Mouse (Mus musculus) kidney, embryonic 16.5 days (tissue): Measurements from ENCODE around the gene Fzr1. TPM values are rescaled to one million over a fixed set of nuclear protein-coding genes. Genes with fewer than 3 reads are reported as not detected.
A peak's percentile ranks its signal among the peaks of the same experiment; 100 is the strongest.

Source experiments
- ATAC-seq: fragments of 200-750 bp; cut with Nextera tagmentation; 2 replicates; pipeline ENCODE4 v1.8.0; 2017; ENCODE audit warnings: moderate TSS enrichment; ENCODE audit not compliant: low FRiP score, low TSS enrichment
- H3K27ac ChIP-seq: fragments of 300-500 bp; sonication (generic); 2 replicates; pipeline ENCODE4 v1.5.1; 2014; ENCODE audit warnings: low read length
- H3K27me3 ChIP-seq: fragments of 300-500 bp; sonication (generic); 2 replicates; pipeline ENCODE4 v1.6.1; 2014; ENCODE audit warnings: low read length, control low read depth, mixed read lengths; ENCODE audit not compliant: insufficient read depth
- H3K36me3 ChIP-seq: fragments of 300-500 bp; sonication (generic); 2 replicates; pipeline ENCODE4 v1.6.1; 2014; ENCODE audit warnings: low read length, control low read depth, mixed read lengths; ENCODE audit not compliant: insufficient read depth
- H3K4me1 ChIP-seq: fragments of 300-500 bp; sonication (generic); 2 replicates; pipeline ENCODE4 v1.6.1; 2014; ENCODE audit warnings: low read length, control low read depth, mixed read lengths; ENCODE audit not compliant: insufficient read depth
- H3K4me2 ChIP-seq: fragments of 300-500 bp; sonication (generic); replicated peaks from 2 replicates; pipeline ENCODE4 v1.6.1; 2014; ENCODE audit warnings: low read depth, low read length
- H3K4me3 ChIP-seq: fragments of 300-500 bp; sonication (generic); 2 replicates; pipeline ENCODE4 v1.5.1; 2014; ENCODE audit warnings: mild to moderate bottlenecking, low read length
- H3K9ac ChIP-seq: fragments of 300-500 bp; sonication (generic); replicated peaks from 2 replicates; pipeline ENCODE4 v1.6.1; 2014; ENCODE audit warnings: low read length
- H3K9me3 ChIP-seq: fragments of 300-500 bp; sonication (generic); 2 replicates; pipeline ENCODE4 v1.6.1; 2016; ENCODE audit warnings: low read length, control low read depth
- WGBS: fragments of 180-500 bp; shearing (Covaris S2); extraction: QIAGEN DNeasy Blood & Tissue Kit; methylation state at CpG from one replicate; pipeline ENCODE4 v1.1.7; 2014; 5-methylcytosine and 5-hydroxymethylcytosine counted together
- polyA plus RNA-seq: library from polyadenylated mRNA; unstranded; fragments of >200 nt; fragmentation: Nextera tagmentation; extraction: Ambion mirVana; gene quantifications from 2 replicates; pipeline ENCODE4 v1.2.1, GENCODE M21; 2015

Fzr1 gene
- polyA plus RNA-seq, 1 experiment from 2014 or later: 111 TPM

DNA sequence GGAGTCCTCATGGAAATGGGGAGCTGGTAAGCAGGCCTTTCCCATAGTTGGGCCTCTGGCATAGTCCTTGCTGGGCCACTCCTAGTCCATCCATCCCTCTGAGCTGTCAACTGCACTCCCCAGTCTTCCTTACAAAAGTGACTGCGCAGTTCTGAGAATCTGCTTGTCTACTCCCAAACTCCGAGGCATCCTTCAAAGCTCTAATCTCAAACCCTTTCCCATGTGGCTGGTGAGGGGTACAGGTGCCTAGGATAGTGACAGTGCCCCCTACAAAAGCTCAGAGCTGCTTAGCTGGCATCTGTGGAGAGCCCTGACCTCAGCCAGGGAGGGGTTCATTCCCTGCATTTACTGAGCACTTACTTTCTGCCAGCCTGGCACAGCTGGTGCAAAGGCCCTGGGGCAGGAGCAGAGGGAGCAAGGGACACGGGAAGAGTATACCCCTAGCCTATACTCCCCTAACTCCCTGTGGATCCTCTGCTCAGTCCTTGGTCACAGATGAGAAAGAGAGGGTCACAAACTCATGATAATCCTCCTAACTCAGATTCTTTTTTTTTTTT is 44.4 kb upstream of the Fzr1 start:
- Histone ChIP-seq H3K27me3 (no peaks in the 10 kb centered on the region), H3K9ac (no peak overlapping the region), H3K27ac (no peak overlapping the region), H3K4me1 (peaks cover 43% of the 10 kb centered on the region), H3K4me3 (no peak overlapping the region), H3K36me3 (peaks cover 11% of the 10 kb centered on the region; the same call in 1 of the 2 replicates), H3K4me2 (no peak overlapping the region), H3K9me3 (no peaks in the 10 kb centered on the region)
- no peak for ATAC-seq
- WGBS: 85% methylated on average over 3 of the region's 3 CpGs

DNA sequence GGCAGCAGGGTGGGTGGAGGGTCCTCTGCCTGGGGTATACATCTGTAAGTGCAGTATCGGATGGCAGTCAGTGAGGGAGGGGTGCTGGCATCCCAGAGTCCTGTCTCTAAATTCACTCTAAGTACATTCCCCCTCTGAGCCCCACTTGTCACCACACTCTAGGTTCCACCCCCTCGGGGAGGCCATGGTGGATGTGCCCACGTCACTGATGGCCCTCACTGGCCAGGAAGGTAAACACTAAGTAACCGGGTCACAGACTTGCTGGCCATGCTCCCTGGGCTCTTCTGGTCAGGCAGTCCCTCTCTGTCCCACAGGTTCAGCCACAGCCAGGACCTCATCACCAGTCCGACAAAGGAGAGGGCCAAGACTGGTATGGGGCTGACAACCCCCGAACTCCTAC is 43.9 kb upstream of the Fzr1 start:
- Histone ChIP-seq H3K9ac (no peak overlapping the region), H3K4me2 (no peak overlapping the region), H3K4me3 (no peak overlapping the region), H3K27ac (no peak overlapping the region), H3K9me3 (no peaks in the 10 kb centered on the region), H3K36me3 (peaks cover 11% of the 10 kb centered on the region; the same call in 1 of the 2 replicates), H3K4me1 (peaks cover 45% of the 10 kb centered on the region), H3K27me3 (no peaks in the 10 kb centered on the region)
- WGBS: 74% methylated on average over 6 of the region's 6 CpGs
- no peak for ATAC-seq

DNA sequence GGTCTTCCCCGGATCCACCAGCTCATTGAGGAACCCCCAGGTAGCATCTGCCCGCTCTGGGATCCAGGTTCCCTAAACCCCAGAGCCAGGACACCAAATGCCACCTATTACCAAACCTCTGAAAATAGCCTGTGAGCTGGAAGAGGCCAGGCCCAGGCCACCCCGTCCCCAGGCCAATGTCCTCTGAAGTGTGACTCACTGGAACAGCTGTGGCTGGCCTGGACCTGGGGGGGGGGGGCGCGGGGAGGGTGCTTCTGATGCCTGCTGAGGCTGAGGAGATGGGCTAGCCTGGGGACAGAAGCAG is 43.4 kb upstream of the Fzr1 start:
- peaks cover 11% of the 10 kb centered on the region; the same call in 1 of the 2 replicates for H3K36me3 ChIP-seq
- no peak overlapping the region for H3K27ac ChIP-seq
- peaks cover 48% of the 10 kb centered on the region for H3K4me1 ChIP-seq
- H3K9ac ChIP-seq: no peak overlapping the region
- 72% methylated on average over 5 of the region's 5 CpGs for WGBS
- no peaks in the 10 kb centered on the region for H3K27me3 ChIP-seq
- H3K4me3 ChIP-seq: no peak overlapping the region
- no peaks in the 10 kb centered on the region for H3K9me3 ChIP-seq
- no peak for ATAC-seq
- no peak overlapping the region for H3K4me2 ChIP-seq

DNA sequence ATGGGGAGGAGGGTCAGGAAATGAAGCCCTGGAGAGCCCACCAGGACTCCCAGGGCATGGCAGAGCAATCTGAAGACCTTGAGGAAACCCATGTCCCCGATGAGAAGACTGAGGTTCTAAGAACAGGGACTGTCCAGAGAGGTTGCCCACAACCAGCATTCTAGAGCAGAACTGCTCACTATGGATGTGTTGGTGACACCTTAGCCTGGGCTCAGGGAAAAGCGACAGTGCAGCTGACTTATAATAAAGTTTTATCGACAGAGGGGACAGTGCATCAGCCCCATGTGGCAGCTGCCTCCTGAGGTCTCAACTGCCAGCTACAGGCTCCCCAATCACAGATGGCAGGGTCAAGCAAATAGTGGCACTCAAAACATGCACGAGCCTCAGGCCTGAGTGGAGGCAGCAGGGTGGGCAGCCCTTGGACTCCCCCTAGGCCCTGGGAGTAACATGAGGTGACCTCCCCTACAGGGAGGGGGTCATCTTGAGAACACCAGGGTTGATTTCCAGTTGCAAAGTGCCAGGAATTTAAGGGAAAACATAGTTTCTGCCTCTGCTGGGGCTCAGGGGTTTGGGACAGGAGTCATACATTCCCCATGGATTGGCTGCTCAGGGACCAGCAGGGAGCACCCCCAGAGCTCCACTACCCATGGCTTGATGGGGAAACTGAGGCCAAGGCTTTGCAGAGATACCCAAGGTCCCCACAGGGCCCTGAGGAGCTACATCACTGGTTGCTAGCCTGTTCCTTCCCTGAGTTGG is 42.9 kb upstream of the Fzr1 start:
- H3K4me2 ChIP-seq: no peak overlapping the region
- no peak overlapping the region for H3K4me3 ChIP-seq
- 78% methylated on average over 4 of the region's 4 CpGs for WGBS
- peaks cover 11% of the 10 kb centered on the region; the same call in 1 of the 2 replicates for H3K36me3 ChIP-seq
- ATAC-seq: no peak
- no peaks in the 10 kb centered on the region for H3K9me3 ChIP-seq
- H3K4me1 ChIP-seq: peaks cover 53% of the 10 kb centered on the region
- no peak overlapping the region for H3K27ac ChIP-seq
- no peak overlapping the region for H3K9ac ChIP-seq
- no peaks in the 10 kb centered on the region for H3K27me3 ChIP-seq

DNA sequence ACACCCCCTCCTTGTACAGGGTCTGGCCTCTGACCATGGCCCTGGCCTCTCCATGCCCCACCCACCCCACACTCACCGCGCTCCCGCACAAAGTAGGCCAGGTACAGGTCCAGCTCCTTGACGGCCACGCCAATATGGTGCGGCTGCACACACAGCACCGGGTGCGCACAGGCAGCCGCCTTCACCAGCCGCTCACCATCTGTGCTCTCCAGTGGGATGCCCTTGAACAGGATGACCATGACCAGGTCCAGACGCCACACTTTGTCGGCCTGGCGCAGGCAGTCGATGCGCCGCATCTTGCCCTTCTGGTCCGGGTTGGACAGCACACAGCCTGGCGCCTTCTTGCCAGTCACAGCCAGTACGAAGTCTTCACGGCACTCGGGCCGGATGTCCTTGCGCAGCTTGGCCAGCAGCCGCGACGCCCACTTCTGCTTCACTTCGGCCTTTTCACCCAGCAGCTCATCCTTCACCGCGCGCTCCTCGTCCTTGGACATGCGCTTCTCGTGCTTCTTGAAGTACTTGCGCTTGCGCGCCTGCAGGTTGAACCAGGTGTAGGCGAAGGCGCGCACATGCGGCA is 42.0 kb upstream of the Fzr1 start:
- WGBS: 89% methylated on average over 40 of the region's 40 CpGs
- peaks cover 55% of the 10 kb centered on the region for H3K4me1 ChIP-seq

DNA sequence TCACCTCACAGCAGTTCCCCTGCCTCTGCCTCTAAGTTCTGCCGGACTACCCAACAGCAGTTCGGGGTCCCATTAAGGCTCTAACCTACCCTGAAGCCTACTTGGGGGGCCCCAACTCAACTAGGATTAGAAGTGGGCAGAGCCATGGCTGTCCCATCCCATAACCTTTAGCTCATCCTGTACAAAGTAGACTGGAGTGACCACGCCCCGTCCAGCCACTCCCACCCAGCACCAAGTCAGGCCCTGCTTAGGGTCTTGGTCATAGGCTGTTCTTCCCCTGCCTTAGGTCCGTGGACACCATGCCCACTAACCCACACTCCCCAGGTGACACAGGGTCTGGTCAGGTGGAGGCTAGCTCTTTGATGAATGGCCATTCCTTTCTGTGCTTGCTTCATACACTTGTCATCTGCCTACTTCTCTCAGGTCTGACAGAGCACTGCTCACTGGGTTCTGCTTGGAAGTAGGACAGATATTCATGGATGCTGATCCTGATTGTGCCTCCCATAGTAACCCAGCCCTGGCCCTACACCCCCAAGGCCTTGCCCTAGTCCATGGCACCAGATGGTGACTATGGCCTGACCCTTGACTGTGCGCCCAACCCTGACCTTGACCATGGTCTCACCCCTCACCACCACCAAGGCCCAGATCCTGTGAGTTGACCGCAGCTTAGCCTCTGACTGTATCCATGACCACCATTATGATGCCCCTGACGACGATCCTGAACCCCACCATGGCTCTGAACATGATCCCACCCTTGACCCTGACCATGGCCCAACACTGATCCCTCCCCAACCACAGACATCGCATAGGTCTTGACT is 41.0 kb upstream of the Fzr1 start:
- 90% methylated on average over 10 of the region's 10 CpGs for WGBS
- H3K4me3 ChIP-seq: no peak overlapping the region

More for the DNA sequence above, 42.0 kb upstream of the Fzr1 start:
- no peak overlapping the region for H3K27ac ChIP-seq
- H3K9ac ChIP-seq: no peak overlapping the region
- no peaks in the 10 kb centered on the region for H3K9me3 ChIP-seq
- H3K36me3 ChIP-seq: peaks cover 11% of the 10 kb centered on the region; the same call in 1 of the 2 replicates
- H3K4me3 ChIP-seq: no peak overlapping the region
- H3K4me2 ChIP-seq: no peak overlapping the region
- no peaks in the 10 kb centered on the region for H3K27me3 ChIP-seq
- no peak for ATAC-seq

DNA sequence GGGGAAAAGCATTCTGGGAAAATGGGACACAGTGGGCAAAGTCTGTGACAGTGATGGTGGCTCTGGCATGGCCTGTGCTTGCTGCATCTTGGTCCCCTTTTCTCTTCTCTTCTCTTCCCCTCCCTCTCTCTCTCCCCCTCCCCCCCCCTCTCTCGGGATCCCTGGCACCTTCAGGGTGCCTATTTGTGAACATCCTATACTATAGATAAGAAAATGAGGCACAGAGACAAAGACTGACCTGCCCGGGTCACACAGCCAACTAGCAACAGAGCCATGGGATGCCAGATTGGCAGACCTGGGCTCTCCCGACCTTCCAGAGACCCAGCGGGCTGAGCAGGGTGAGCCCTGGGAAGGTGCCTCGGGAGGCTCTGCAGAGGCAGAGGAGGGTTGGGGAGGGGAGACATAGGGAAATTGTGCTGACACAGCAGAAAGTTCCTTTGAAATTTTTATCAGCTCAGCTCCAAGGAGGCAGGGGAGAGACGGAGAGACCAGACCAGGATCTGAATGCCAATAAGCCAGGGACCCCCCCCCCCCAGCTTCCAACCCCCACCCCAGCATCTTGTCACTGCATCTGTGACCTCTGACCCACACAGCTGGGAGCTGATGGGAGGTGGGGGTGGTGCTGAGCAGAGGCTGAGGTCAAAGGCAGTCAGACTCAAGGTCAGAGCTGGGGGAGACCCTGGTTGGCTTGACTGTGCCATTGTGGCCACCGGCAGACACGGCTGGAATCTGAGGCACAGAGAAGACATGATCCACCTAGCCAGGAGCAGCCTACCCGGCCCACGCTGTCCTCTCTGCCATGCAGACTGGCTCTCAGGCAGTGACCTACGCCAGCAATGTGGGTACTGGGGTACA is 40.1 kb upstream of the Fzr1 start:
- no peak overlapping the region for H3K27ac ChIP-seq
- ATAC-seq: no peak
- WGBS: 58% methylated on average over 11 of the region's 11 CpGs
- peak overlapping the region; percentile 29 for H3K9ac ChIP-seq
- no peaks in the 10 kb centered on the region for H3K9me3 ChIP-seq
- no peak overlapping the region for H3K4me2 ChIP-seq
- H3K36me3 ChIP-seq: peaks cover 11% of the 10 kb centered on the region; the same call in 1 of the 2 replicates
- H3K4me3 ChIP-seq: no peak overlapping the region
- H3K27me3 ChIP-seq: no peaks in the 10 kb centered on the region
- peaks cover 56% of the 10 kb centered on the region for H3K4me1 ChIP-seq

More for the DNA sequence above, 41.0 kb upstream of the Fzr1 start:
- Histone ChIP-seq H3K9me3 (no peaks in the 10 kb centered on the region), H3K9ac (peak overlapping the region; percentile 29), H3K4me1 (peaks cover 55% of the 10 kb centered on the region), H3K27me3 (no peaks in the 10 kb centered on the region), H3K4me2 (no peak overlapping the region), H3K36me3 (peaks cover 11% of the 10 kb centered on the region; the same call in 1 of the 2 replicates), H3K27ac (no peak overlapping the region)
- no peak for ATAC-seq

DNA sequence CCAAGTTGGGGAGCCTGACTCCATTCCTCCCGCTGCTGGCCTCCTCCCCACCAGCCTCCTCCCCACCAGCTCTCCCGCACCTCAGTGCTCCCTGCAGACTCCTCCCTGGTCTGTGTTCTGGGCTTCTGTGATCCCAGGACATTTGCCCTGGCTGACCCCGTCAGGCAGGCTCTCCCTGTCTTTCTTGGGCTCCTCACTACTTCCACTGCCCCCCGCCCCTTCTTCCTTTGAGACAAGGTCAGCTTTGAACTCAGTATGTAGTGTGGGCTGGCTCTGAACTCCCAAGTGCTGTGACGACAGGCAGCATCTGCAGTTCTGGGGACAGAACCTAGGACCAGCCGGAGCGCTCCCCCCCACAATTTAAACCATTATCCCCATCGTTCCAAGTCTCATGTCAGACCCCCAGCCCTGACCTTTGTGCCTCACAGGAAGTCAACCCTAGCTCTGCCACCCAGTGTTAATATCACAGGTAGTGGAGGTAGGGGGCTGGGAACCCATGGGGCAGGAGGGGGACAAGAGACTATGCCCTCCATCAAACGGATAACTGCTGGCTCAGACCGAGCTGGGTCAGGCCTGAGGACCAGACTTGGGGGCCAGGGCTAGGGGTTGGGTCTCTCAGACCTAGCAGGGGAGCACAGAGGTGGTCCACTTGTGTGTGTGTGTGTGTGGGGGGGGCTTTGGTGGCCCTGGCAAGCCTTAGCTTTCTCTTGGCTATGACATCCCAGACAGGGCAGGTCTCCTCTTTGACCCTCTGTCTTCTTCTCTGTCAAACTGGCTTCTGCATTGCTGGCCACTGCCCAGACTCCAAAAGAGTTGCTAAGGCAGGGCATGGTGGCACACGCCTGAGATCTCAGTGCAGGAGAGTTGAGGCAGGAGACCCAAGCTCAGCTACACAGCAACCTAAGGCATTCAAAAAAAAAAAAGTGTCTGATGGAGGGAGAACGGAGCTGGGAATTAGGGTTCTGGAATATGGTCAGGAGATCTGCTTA is 39.2 kb upstream of the Fzr1 start:
- H3K4me2 ChIP-seq: peak overlapping the region; percentile 63
- H3K4me1 ChIP-seq: peaks cover 65% of the 10 kb centered on the region
- no peaks in the 10 kb centered on the region for H3K9me3 ChIP-seq
- H3K4me3 ChIP-seq: peak overlapping the region; percentile 40
- H3K36me3 ChIP-seq: peaks cover 16% of the 10 kb centered on the region; the same call in 1 of the 2 replicates
- 0 out of 2 replicates have a peak, but pooled peaks have one; percentile 0 for ATAC-seq
- H3K27ac ChIP-seq: peak overlapping the region; percentile 85
- no peaks in the 10 kb centered on the region for H3K27me3 ChIP-seq
- WGBS: 44% methylated on average over 12 of the region's 12 CpGs
- H3K9ac ChIP-seq: peak overlapping the region; percentile 67
